Mouse (Mus musculus) midbrain, embryonic 10.5 days (tissue): ENCODE measurements around the gene Usp13. TPM values are rescaled to one million over a fixed set of nuclear protein-coding genes. Genes with fewer than 3 reads are reported as not detected.

Experiments
- DNase-seq: peaks from one replicate; pipeline ENCODE4 v3.0.0-alpha.2; 2017; ENCODE audit warnings: low spot score
- H3K27ac ChIP-seq: fragments of 300-500 bp; sonication (generic); replicated peaks from 2 replicates; pipeline ENCODE4 v1.5.1; 2016; ENCODE audit warnings: mild to moderate bottlenecking
- H3K27me3 ChIP-seq: fragments of 300-500 bp; sonication (generic); 2 replicates; pipeline ENCODE4 v1.6.1; 2016; ENCODE audit warnings: low read depth, mild to moderate bottlenecking; ENCODE audit not compliant: poor library complexity, severe bottlenecking
- H3K36me3 ChIP-seq: fragments of 300-500 bp; sonication (generic); 2 replicates; pipeline ENCODE4 v1.6.1; 2016; ENCODE audit warnings: mild to moderate bottlenecking, moderate library complexity
- H3K4me1 ChIP-seq: fragments of 300-500 bp; sonication (generic); 2 replicates; pipeline ENCODE4 v1.6.1; 2016
- H3K4me3 ChIP-seq: fragments of 300-500 bp; sonication (generic); 2 replicates; pipeline ENCODE4 v1.5.1; 2016; ENCODE audit warnings: mild to moderate bottlenecking, moderate library complexity
- H3K9me3 ChIP-seq: fragments of 300-500 bp; sonication (generic); replicated peaks from 2 replicates; pipeline ENCODE4 v1.6.1; 2016; ENCODE audit warnings: mild to moderate bottlenecking
- WGBS: fragments of 180-500 bp; shearing (Covaris S2); methylation state at CpG from one replicate; pipeline ENCODE4 v1.1.7; 2016; 5-methylcytosine and 5-hydroxymethylcytosine counted together
- polyA plus RNA-seq: library from polyadenylated mRNA; unstranded; fragments of >200 nt; fragmentation: Nextera tagmentation; extraction: Ambion mirVana; gene quantifications from 2 replicates; pipeline ENCODE4 v1.2.1, GENCODE M21; 2016

The Usp13 gene
- polyA plus RNA-seq, 1 experiment from 2014 or later = 8.7 TPM

GRCm38 (mm10) chr3:32886386-32886785, 69.0 kb downstream of the Usp13 start:
- peaks cover 36% of the 10 kb centered on the region for H3K36me3 ChIP-seq
- H3K27me3 ChIP-seq = no peaks in the 10 kb centered on the region
- DNase-seq = no peak
- no peaks in the 10 kb centered on the region for H3K9me3 ChIP-seq
- no peaks in the 10 kb centered on the region for H3K4me1 ChIP-seq
- no peak overlapping the region for H3K27ac ChIP-seq
- WGBS = 92% methylated on average over 8 of the region's 8 CpGs
- no peak overlapping the region for H3K4me3 ChIP-seq

- no peak overlapping the region for H3K4me3 ChIP-seq
- H3K4me1 ChIP-seq = no peaks in the 10 kb centered on the region
- peaks cover 25% of the 10 kb centered on the region; the same call in 1 of the 2 replicates for H3K36me3 ChIP-seq
- H3K27me3 ChIP-seq = no peaks in the 10 kb centered on the region
- H3K27ac ChIP-seq = no peak overlapping the region
- 94% methylated on average over 5 of the region's 5 CpGs for whole genome bisulfite sequencing
- no peaks in the 10 kb centered on the region for H3K9me3 ChIP-seq
- no peak for DNase-seq
These were observed 71.5 kb downstream of the Usp13 start for GRCm38 (mm10) chr3:32888886-32889285.

- 96% methylated on average over 4 of the region's 4 CpGs for WGBS
- Histone ChIP-seq H3K27me3 (no peaks in the 10 kb centered on the region), H3K4me1 (no peaks in the 10 kb centered on the region)
These were observed 72.8 kb downstream of the Usp13 start for GRCm38 (mm10) chr3:32890174-32890573.

GRCm38 (mm10) chr3:32903462-32903861, 86.1 kb downstream of the Usp13 start:
- Histone ChIP-seq H3K4me1 (peaks cover 29% of the 10 kb centered on the region), H3K27ac (no peak overlapping the region), H3K4me3 (no peak overlapping the region), H3K27me3 (no peaks in the 10 kb centered on the region), H3K9me3 (no peaks in the 10 kb centered on the region), H3K36me3 (peaks cover 18% of the 10 kb centered on the region)
- 38% methylated on average over 4 of the region's 4 CpGs for WGBS
- peak; percentile 14 for DNase-seq

More at GRCm38 (mm10) chr3:32890174-32890573, 72.8 kb downstream of the Usp13 start:
- no peak overlapping the region for H3K4me3 ChIP-seq
- H3K36me3 ChIP-seq = peaks cover 35% of the 10 kb centered on the region
- no peak for DNase-seq
- no peak overlapping the region for H3K27ac ChIP-seq
- H3K9me3 ChIP-seq = no peaks in the 10 kb centered on the region

GRCm38 (mm10) chr3:32904599-32904998, 87.3 kb downstream of the Usp13 start:
- H3K27me3 ChIP-seq = no peaks in the 10 kb centered on the region
- peak overlapping the region; percentile 28; the same call in 1 of the 2 replicates for H3K27ac ChIP-seq
- peaks cover 18% of the 10 kb centered on the region for H3K36me3 ChIP-seq
- 61% methylated on average over 1 of the region's 1 CpGs for WGBS
- no peak overlapping the region for H3K4me3 ChIP-seq
- H3K9me3 ChIP-seq = no peaks in the 10 kb centered on the region
- H3K4me1 ChIP-seq = peaks cover 29% of the 10 kb centered on the region
- no peak for DNase-seq

- 0 out of 2 replicates have a peak overlapping the region, but pooled peaks have one; percentile 28 for H3K27ac ChIP-seq
- 70% methylated on average over 8 of the region's 8 CpGs for WGBS
These were observed 88.8 kb downstream of the Usp13 start for GRCm38 (mm10) chr3:32905850-32906779.

GRCm38 (mm10) chr3:32908400-32908799, 91.1 kb downstream of the Usp13 start:
- H3K27ac ChIP-seq = no peak overlapping the region
- no peak overlapping the region for H3K4me3 ChIP-seq
- H3K27me3 ChIP-seq = no peaks in the 10 kb centered on the region
- peaks cover 25% of the 10 kb centered on the region for H3K4me1 ChIP-seq
- DNase-seq = no peak
- WGBS = 91% methylated on average over 3 of the region's 3 CpGs
- no peaks in the 10 kb centered on the region; the same call in 1 of the 2 replicates for H3K36me3 ChIP-seq
- H3K9me3 ChIP-seq = no peaks in the 10 kb centered on the region

More at GRCm38 (mm10) chr3:32905850-32906779, 88.8 kb downstream of the Usp13 start:
- H3K36me3 ChIP-seq = peaks cover 18% of the 10 kb centered on the region
- no peaks in the 10 kb centered on the region for H3K27me3 ChIP-seq
- H3K4me1 ChIP-seq = peaks cover 29% of the 10 kb centered on the region
- DNase-seq = no peak
- H3K4me3 ChIP-seq = no peak overlapping the region
- no peaks in the 10 kb centered on the region for H3K9me3 ChIP-seq

DNA sequence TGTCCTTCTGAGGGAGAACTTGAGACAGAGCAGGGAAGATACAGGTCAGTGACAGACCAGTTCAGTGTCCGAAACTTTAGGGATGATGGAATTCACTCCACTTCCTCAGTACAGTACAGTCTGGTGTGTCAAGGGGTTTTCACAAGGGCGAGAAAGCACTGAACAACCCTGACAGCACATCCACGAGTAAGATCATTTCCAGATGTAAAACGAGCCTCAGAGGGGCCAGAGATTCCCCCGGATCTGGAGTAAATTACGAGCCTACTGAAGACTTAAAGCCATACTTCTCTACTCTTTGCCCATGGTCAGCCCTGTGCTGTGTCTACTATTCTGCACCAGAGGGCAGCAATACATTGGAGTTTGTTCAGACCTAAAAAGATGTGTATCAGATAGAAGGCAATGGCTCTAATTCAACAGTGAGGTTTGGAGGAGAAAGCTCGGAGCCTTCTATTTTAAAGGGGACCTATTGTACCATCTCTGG, 92.8 kb downstream of the Usp13 start:
- H3K9me3 ChIP-seq = no peaks in the 10 kb centered on the region
- 66% methylated on average over 7 of the region's 7 CpGs for WGBS
- H3K36me3 ChIP-seq = peaks cover 17% of the 10 kb centered on the region
- no peaks in the 10 kb centered on the region for H3K27me3 ChIP-seq
- peaks cover 11% of the 10 kb centered on the region for H3K4me1 ChIP-seq
- H3K27ac ChIP-seq = no peak overlapping the region
- DNase-seq = peak; percentile 30
- H3K4me3 ChIP-seq = no peak overlapping the region

GRCm38 (mm10) chr3:32924168-32924567, 106.8 kb downstream of the Usp13 start:
- WGBS = 95% methylated on average over 6 of the region's 6 CpGs
- H3K27me3 ChIP-seq = no peaks in the 10 kb centered on the region
- H3K9me3 ChIP-seq = no peaks in the 10 kb centered on the region; the same call in 1 of the 2 replicates
- H3K4me3 ChIP-seq = no peak overlapping the region
- H3K27ac ChIP-seq = no peak overlapping the region
- no peaks in the 10 kb centered on the region for H3K4me1 ChIP-seq
- peaks cover 76% of the 10 kb centered on the region for H3K36me3 ChIP-seq
- no peak for DNase-seq

DNA sequence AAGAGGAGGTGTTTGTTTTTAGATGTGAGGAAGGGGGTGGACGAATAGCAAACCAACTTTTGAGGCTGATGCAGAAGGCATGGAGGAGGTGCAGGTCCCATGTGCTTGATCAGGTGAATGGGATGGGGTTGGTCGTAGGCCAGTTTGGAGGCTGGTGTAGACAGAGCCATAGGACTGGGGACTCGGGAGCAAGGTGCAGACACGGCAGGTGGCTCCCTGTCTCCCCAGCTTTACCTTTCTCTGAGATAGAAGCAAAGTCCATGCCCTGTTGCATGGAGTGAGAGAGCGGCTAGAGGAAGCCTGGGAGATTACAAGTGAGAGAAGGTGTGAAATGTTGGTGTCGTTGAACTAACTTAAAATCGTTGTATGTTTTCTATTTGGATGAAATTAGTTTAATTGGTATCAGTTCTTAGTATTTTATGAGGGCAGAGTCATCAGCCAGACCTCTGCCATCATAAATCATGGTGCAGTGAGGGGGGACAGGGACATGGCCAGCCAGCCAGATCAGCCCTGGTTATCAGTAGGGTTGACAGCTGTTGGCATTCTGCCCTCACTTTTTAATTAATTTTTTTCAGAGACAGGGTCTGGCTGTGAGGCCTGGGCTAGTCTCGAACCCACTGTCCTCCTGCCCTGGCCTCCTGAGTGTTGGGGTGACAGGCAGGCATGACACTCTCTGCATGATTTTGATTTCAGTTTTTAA, 122.6 kb downstream of the Usp13 start:
- Histone ChIP-seq H3K27ac (no peak overlapping the region), H3K9me3 (no peaks in the 10 kb centered on the region), H3K4me1 (no peaks in the 10 kb centered on the region), H3K36me3 (no peaks in the 10 kb centered on the region), H3K27me3 (no peaks in the 10 kb centered on the region), H3K4me3 (no peak overlapping the region)
- 91% methylated on average over 8 of the region's 8 CpGs for WGBS
- DNase-seq = no peak

DNA sequence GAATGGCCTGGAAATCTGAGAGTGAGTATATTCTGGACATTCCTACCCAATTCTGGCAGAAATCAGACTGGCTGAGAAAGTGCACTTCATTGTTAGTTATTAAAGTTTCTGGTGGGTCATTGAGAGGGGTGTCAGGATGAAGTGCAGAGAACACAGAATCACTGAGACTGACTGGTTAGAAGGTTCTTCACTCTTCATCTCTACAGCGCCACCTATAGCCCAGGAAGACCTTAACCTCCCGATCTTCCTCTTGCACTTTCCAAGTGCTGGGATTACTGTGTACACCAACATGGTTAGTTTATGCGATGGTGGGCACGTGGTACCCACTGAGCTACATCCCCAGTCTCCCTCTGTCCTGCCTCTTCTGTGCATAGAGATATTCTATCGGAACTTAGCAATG, 130.1 kb downstream of the Usp13 start:
- Histone ChIP-seq H3K36me3 (no peaks in the 10 kb centered on the region), H3K4me3 (no peak overlapping the region)
- WGBS = 85% methylated on average over 5 of the region's 5 CpGs

GRCm38 (mm10) chr3:32951382-32951781, 134.0 kb downstream of the Usp13 start:
- Histone ChIP-seq H3K27me3 (no peaks in the 10 kb centered on the region), H3K27ac (0 out of 2 replicates have a peak overlapping the region, but pooled peaks have one; percentile 23), H3K9me3 (no peaks in the 10 kb centered on the region), H3K36me3 (no peaks in the 10 kb centered on the region), H3K4me3 (no peak overlapping the region), H3K4me1 (peaks cover 3% of the 10 kb centered on the region; the same call in 1 of the 2 replicates)
- WGBS = 20% methylated on average over 1 of the region's 1 CpGs
- DNase-seq = no peak

More for the DNA sequence above, 130.1 kb downstream of the Usp13 start:
- Histone ChIP-seq H3K27me3 (no peaks in the 10 kb centered on the region), H3K4me1 (peaks cover 3% of the 10 kb centered on the region; the same call in 1 of the 2 replicates), H3K9me3 (no peaks in the 10 kb centered on the region), H3K27ac (no peak overlapping the region)
- DNase-seq = no peak
